Mouse (Mus musculus) ES-Bruce4 (cell line): ENCODE data around the gene Zrsr2.

Experiments
- CTCF ChIP-seq: IDR thresholded peaks from one replicate; pipeline ENCODE4 v1.8.1; 2011; ENCODE audit warnings: low read depth, low read length
- EP300 ChIP-seq: IDR thresholded peaks from 2 replicates; pipeline ENCODE4 v1.6.1; 2011; ENCODE audit warnings: low read depth, low read length; ENCODE audit not compliant: insufficient read depth

GRCm38 (mm10) chrX:163897354-163897753 is 61.1 kb downstream of the Zrsr2 start:
- TF ChIP-seq CTCF (no peak), EP300 (no peak)
